Mouse (Mus musculus): Measurements from ENCODE around the gene Trim8.

GRCm38 (mm10) chr19:46454126-46454880 is 47.2 kb upstream of the Trim8 start:
- TF ChIP-seq CTCF (IDR thresholded peaks at IDR 0.05; ENCODE audit: low read depth, low read length) (no peak), POLR2A (IDR thresholded peaks at IDR 0.05; ENCODE audit: extremely low read depth, insufficient read depth, low read length) (no peak)
